Mouse (Mus musculus) kidney, postnatal 36 days (tissue): Measurements from ENCODE around the gene Nrxn3.

Source experiments
- DNase-seq, 2 experiments: peaks; one replicate each; pipeline ENCODE4 v3.0.0; 2021 to 2022; ENCODE audit warnings: mixed read lengths in 2 of 2

The Nrxn3 gene

GRCm38 (mm10) chr12:89198764-89199525, 476.3 kb downstream of the Nrxn3 start:
- no peak for DNase-seq

DNA sequence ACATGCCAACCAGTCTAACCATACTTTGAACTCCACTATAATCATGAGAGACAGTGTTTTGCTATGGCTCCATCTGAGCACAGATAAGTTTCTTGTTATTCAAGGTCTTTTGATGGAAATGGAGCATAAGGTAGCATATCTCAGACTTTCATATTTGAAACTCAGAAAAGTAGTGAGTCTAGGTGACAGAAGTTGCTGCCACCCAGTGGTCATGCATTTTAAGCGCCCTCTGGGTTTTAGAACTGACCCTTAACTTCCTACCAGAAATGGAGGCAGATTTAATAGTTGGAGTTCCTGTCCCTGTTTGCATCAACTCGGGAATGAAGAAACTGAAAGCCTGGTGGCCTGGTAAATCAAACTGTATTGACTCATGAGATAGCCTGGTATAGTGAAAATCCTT, 488.9 kb downstream of the Nrxn3 start:
- DNase-seq = peak in 1 of 2 experiments; percentile 16

DNA sequence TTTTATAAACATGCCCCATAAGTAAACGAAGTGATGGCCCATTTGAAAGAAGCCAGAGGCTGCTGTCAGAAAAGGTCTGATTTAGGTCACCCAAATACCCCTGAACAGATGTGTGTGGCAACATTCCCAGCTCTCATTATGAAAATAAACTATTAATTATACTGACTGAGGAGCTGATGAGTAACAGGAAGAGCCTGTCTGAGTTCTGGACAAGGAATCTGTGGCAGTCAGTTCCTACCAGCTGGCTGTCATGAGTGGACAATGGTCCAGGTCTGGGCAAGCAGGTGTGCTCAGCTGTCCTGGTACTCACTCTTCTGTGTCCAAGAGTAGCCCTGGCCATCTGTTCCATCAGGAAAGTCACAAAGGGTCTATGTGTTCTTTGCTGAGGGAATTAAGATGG, 517.1 kb downstream of the Nrxn3 start:
- no peak for DNase-seq

GRCm38 (mm10) chr12:89241554-89241953, 518.9 kb downstream of the Nrxn3 start:
- no peak for DNase-seq

DNA sequence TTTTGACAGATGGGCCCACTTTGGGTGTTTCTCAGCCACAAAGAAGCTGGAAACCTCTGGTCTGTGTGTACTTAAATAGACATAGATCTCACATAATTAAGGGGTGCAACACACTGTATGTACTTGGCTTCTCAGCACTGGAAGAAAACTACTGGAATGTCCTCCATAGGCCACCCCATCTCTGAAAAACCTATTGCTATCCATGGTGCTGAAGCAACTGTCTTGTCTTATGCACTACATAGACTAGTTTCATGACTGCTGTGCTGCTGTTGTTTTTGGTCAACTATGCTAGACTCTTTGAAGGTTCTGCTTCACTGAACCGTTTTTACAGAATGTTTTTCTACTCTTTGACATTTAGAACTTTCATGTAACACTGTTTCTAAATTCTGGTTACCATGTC, 519.8 kb downstream of the Nrxn3 start:
- DNase-seq = peak in 1 of 2 experiments; percentile 1

DNA sequence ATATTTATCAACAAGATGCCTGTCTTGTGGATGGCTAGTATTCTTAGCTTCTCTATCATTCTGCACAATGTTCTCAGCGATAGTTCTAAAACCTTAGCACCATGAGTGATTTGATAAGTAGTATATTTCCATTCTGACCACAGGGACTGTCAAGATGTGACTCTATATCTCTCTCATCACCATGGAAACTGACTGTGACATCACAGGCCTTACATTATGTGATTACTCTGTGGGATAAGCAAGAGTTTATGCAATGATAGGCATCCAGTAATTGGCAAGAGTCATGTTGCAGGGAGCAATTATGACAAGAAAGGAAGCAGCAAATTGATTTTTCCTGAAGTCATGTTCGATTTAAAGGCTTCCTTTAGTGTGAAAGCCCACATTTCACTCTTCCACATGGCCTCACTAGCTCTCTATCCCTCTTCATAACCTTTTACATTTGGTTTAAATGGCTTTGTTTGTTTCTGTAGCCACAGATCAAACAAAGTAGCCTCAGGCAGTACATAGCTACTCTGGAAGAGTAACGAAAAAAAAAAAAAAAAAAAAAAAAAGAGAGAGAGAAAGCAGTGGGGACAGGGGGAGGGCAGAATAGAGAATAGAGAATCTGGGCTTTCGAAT, 532.7 kb downstream of the Nrxn3 start:
- DNase-seq = no peak

GRCm38 (mm10) chr12:89258879-89259278, 536.2 kb downstream of the Nrxn3 start:
- DNase-seq = no peak

DNA sequence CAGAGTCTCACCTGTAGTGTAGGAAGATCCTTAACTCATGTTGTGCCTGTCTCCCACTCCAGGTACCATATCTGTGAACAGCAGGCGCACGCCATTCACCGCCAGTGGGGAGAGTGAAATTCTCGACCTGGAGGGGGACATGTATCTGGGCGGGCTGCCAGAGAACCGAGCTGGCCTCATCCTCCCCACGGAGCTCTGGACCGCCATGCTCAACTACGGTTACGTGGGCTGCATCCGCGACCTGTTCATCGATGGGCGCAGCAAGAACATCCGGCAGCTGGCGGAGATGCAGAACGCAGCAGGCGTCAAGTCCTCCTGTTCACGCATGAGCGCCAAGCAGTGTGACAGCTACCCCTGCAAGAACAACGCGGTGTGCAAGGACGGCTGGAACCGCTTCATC, 537.4 kb downstream of the Nrxn3 start:
- no peak for DNase-seq

GRCm38 (mm10) chr12:89262261-89262660, 539.6 kb downstream of the Nrxn3 start:
- DNase-seq = no peak

DNA sequence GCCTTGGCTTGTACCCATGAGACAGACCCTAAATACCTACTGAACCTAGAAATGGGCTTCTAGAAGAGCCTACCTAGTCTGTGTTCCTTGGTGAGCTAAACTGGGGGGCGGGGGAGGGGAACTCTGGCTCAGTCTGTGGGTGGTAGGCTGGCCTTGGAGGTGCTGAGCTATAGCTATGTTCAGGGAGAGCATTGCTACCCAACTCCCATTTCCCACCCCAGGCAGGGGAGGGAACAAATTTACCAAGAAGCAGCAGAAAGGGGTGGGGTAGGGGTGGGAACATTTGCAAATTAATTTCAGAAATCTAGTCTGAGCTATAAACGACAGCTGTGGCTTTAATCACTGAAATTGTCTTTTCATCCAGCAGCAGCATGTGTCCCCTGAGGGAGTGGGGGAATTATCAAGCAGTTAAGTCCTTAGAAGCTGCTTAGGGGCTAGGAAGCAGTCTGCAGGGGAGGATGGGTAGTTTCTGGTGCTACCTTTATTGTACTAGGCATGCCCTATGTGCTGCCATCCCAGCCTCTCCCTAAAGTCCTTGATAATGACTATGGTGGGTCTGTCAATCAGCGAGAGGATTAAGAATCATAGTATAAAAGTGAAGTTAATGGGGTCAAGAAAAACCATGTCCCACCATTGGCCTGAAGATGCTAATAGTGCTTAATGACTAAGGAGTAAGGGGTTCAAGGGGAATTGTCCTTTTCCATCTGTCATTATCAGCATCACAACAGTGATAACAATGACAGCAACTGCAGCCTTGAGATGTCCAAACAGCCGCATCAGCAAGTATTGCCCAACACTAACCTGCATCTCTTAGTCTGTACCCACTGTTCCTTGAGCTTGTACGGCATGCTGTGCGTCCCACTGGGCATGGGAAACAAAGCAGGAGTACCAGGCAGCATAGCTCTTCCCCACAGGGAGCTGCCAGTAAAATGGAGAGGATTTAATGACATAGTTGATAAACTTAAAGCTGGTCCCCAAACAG, 560.0 kb downstream of the Nrxn3 start:
- DNase-seq = no peak

- DNase-seq = no peak
Observed at GRCm38 (mm10) chr12:89284412-89284811, 561.7 kb downstream of the Nrxn3 start.

- DNase-seq = no peak
Observed at GRCm38 (mm10) chr12:89287037-89287436, 564.4 kb downstream of the Nrxn3 start.

- DNase-seq = no peak
Observed at GRCm38 (mm10) chr12:89289589-89290274, 567.1 kb downstream of the Nrxn3 start.

GRCm38 (mm10) chr12:89290736-89291574, 568.3 kb downstream of the Nrxn3 start:
- no peak for DNase-seq

- DNase-seq = peak; percentile 31 to 73
Observed at GRCm38 (mm10) chr12:89302011-89302410, 579.3 kb downstream of the Nrxn3 start.

- DNase-seq = no peak
Observed at GRCm38 (mm10) chr12:89310200-89310599, 587.5 kb downstream of the Nrxn3 start.

GRCm38 (mm10) chr12:89312586-89312985, 589.9 kb downstream of the Nrxn3 start:
- DNase-seq = peak in 1 of 2 experiments; percentile 63

DNA sequence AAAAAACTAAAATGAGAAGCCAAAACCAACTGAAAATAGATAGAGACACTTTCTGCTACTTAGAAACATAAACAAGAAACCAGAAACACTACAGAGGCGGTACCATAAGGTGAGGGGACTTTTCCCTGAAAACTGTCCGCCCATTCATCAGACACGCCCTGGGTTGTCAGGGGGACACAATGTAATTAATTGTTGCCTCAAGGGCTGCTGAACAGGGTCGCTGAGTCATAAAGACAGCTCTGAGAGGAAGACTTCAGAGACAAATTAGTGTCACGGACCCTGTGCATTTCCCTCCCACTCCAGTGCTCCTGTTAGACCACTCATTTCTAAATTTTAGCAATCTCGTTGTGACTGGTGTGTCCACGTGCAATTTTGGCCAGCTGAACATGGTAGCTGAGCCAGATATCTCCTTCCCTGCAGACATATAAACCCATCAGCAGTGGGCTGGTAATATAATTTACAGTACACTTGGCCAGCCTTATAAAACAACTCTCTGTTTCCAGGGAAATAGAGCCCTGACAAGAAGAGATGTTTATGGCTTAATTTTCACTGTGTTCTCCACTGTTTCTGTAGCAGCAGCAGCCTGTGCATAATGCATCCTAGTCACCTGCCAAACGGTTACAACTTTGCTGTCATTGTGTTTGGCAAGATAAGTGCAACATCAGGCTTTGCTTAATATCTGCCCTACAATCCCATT, 603.3 kb downstream of the Nrxn3 start:
- no peak for DNase-seq

- no peak for DNase-seq
Observed at GRCm38 (mm10) chr12:89331474-89332263, 609.0 kb downstream of the Nrxn3 start.

DNA sequence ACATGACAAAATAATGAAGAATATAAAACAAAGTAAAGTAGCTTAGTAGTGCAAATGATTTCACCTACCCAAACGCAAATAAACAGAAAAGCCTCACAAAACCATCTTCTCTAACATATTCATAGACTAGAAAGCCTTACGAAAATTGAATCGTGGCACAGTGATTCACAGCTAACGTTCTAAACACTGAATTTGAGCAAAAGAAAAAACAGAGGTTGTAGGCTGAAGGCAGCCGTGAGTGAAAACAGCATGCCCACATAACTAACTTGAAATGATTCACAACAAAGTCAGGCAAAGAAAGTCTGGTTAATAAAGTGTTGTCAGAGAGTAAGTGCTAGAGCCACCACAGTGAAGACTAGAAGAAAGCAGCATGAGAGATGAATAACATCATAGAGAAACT, 610.8 kb downstream of the Nrxn3 start:
- no peak for DNase-seq
